Comparison of ENCODE assay signal across 10 mouse cellular contexts in the genomic region with DNA sequence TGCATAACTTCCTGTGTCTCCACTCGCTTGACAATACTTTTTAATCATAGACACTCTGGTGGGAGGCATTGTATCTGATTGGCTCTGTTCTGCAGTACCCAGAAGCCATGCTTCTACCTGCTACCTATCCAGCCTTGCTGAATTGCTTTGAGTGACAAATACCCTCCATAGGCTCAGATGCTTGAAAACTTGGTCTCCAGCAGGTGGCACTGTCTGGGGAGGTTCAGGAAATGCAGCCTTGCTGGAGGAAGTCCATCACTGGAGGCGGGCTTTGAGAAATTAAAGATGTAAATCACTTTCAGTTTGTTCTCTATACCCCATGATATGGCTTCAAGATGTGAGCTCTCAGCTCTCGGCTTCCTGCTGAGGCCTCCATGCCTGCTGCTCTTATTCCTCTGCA. TPM values are rescaled to one million over a fixed set of nuclear protein-coding genes. Genes with fewer than 3 reads are reported as not detected.
DNase-seq lines count a peak whose midpoint lies in the region; ATAC-seq and TF ChIP-seq lines count a peak whose summit lies in the region.
"Had no signal": no experiment of that assay in that cellular context is flagged by ENCODE, and none has a peak within 500 bp of the region (broad histone marks: within the 10 kb centered on the region; RNA-seq: fewer than 3 reads in every experiment).

No protein-coding gene starts in this region.

- TF ChIP-seq POLR2A in heart, adult 2 months (IDR thresholded peaks at IDR 0.05; ENCODE audit: insufficient read depth, low read depth, low read length) = no peak

- no peaks in the 10 kb centered on the region for H3K27me3 ChIP-seq in heart, adult 2 months (ENCODE audit: control insufficient read depth, insufficient read depth, low read length)
- no peaks in the 10 kb centered on the region for H3K27me3 ChIP-seq in heart, embryonic 10.5 days (ENCODE audit: insufficient read depth, poor library complexity, severe bottlenecking)
- no peaks in the 10 kb centered on the region for H3K27me3 ChIP-seq in lung, embryonic 14.5 days (ENCODE audit: insufficient read depth, low read length)

- H3K9ac ChIP-seq in heart, adult 2 months (ENCODE audit: low read depth, low read length) = no peak overlapping the region
- H3K9ac ChIP-seq in lung, embryonic 14.5 days = no peak overlapping the region

- H3K36me3 ChIP-seq in heart, adult 2 months (ENCODE audit: control insufficient read depth, insufficient read depth, low read length) = no peaks in the 10 kb centered on the region
- H3K36me3 ChIP-seq in heart, embryonic 10.5 days = no peaks in the 10 kb centered on the region
- no peaks in the 10 kb centered on the region for H3K36me3 ChIP-seq in lung, embryonic 14.5 days (ENCODE audit: insufficient read depth)

- peak; percentile 67 for TF ChIP-seq CTCF in heart, adult 2 months (IDR thresholded peaks at IDR 0.05)
- peak; percentile 50 for TF ChIP-seq CTCF in lung, embryonic 14.5 days (IDR thresholded peaks at IDR 0.05; ENCODE audit: low read depth)

- peak; percentile 14 to 29 for DNase-seq in heart, adult 2 months
- DNase-seq in heart, embryonic 10.5 days (ENCODE audit: low spot score) = no peak
- DNase-seq in ovary, postnatal 36 days (ENCODE audit: low spot score) = peak; percentile 16
- DNase-seq in ovary, postnatal 14 days (ENCODE audit: low spot score) = no peak
- peak; percentile 74 for DNase-seq in NIH3T3 (ENCODE audit: low read depth)
- DNase-seq in lung, embryonic 14.5 days = peak; percentile 36
- no peak for DNase-seq in adrenal gland, adult (ENCODE audit: inconsistent age in 2 of 2, low spot score in 1 of 2)
- DNase-seq in layer of hippocampus, adult 11-12 months (ENCODE audit: low spot score) = no peak
- DNase-seq: adrenal gland, postnatal 10 days had no signal

- WGBS in heart, adult 2 months = 81% methylated on average over 3 of the region's 3 CpGs
- WGBS in heart, embryonic 10.5 days = 90% methylated on average over 3 of the region's 3 CpGs
- 81% methylated on average over 3 of the region's 3 CpGs for WGBS in lung, embryonic 14.5 days

- H3K4me3 ChIP-seq in heart, adult 2 months = no peak overlapping the region
- no peak overlapping the region for H3K4me3 ChIP-seq in heart, embryonic 10.5 days
- no peak overlapping the region for H3K4me3 ChIP-seq in lung, embryonic 14.5 days (ENCODE audit: low read depth, low read length)

- ATAC-seq in lung, embryonic 14.5 days (ENCODE audit: insufficient read depth) = no peak

- H3K79me2 ChIP-seq in heart, adult 2 months (replicated peaks; ENCODE audit: control insufficient read depth, insufficient read depth, low read length) = no peaks in the 10 kb centered on the region

- no peak for TF ChIP-seq EP300 in heart, adult 2 months (IDR thresholded peaks at IDR 0.05; ENCODE audit: insufficient read depth, low read depth, low read length)

- H3K27ac ChIP-seq in heart, adult 2 months = no peak overlapping the region
- H3K27ac ChIP-seq in heart, embryonic 10.5 days = no peak overlapping the region
- no peak overlapping the region for H3K27ac ChIP-seq in lung, embryonic 14.5 days (ENCODE audit: low read depth)

- no peak overlapping the region for H3K4me2 ChIP-seq in lung, embryonic 14.5 days
- H3K4me2 ChIP-seq: midbrain, embryonic 11.5 days had no signal

- H3K4me1 ChIP-seq in heart, adult 2 months (ENCODE audit: control insufficient read depth, insufficient read depth, low read length) = peaks cover 1% of the 10 kb centered on the region; the same call in 1 of the 2 replicates
- H3K4me1 ChIP-seq in heart, embryonic 10.5 days = peaks cover 3% of the 10 kb centered on the region; the same call in 1 of the 2 replicates
- H3K4me1 ChIP-seq in lung, embryonic 14.5 days (ENCODE audit: insufficient read depth) = no peaks in the 10 kb centered on the region

- H3K9me3 ChIP-seq in heart, embryonic 10.5 days = no peaks in the 10 kb centered on the region; the same call in 1 of the 2 replicates
- no peaks in the 10 kb centered on the region for H3K9me3 ChIP-seq in lung, embryonic 14.5 days (ENCODE audit: low read depth, low read length)

- intact Hi-C loops in heart, adult 2 months (cut with DNase I) = no loop called here

RNA-seq across cellular contexts. Expression of gene Arl4c, which starts 48.1 kb away (rescaled TPM):
- total RNA-seq in heart, adult 2 months (2021) = 1 to 10 TPM; 4.5 to 4.9 TPM
- 3.4 and 3.6 TPM in 2 replicates for polyA plus RNA-seq in heart, adult 2 months (2012; rRNA removed)
- polyA plus RNA-seq in heart, embryonic 10.5 days (2016; fragmentation: Nextera tagmentation; extraction: Ambion mirVana) = 9.2 and 16.0 TPM in 2 replicates
- 11.0 and 12.7 TPM in 2 replicates for polyA plus RNA-seq in lung, embryonic 14.5 days (2014; fragmentation: Nextera tagmentation; extraction: Ambion mirVana)

Comparison
In these comparisons a context has a peak if more than half of its experiments do, and no peak if none do; other contexts are left out.
1. DNase-seq: peak in heart, adult 2 months (2 of 2), ovary, postnatal 36 days (single experiment), NIH3T3 (single experiment) and lung, embryonic 14.5 days (single experiment); none in heart, embryonic 10.5 days (single experiment), ovary, postnatal 14 days (single experiment), adrenal gland, adult (0 of 2) and layer of hippocampus, adult 11-12 months (single experiment).